Mouse (Mus musculus) hindbrain, embryonic 12.5 days (tissue): ENCODE data around the gene Ralgps2. TPM values are rescaled to one million over a fixed set of nuclear protein-coding genes. Genes with fewer than 3 reads are reported as not detected.

Experiments used
- ATAC-seq: fragments of 200-750 bp; cut with Nextera tagmentation; 2 replicates; pipeline ENCODE4 v1.8.0; 2017; ENCODE audit warnings: moderate TSS enrichment; ENCODE audit not compliant: low FRiP score
- H3K27ac ChIP-seq: fragments of 300-500 bp; sonication (generic); 2 replicates; pipeline ENCODE4 v1.5.1; 2016; ENCODE audit warnings: mild to moderate bottlenecking
- H3K27me3 ChIP-seq: fragments of 300-500 bp; sonication (generic); 2 replicates; pipeline ENCODE4 v1.6.1; 2016; ENCODE audit warnings: mild to moderate bottlenecking
- H3K36me3 ChIP-seq: fragments of 300-500 bp; sonication (generic); 2 replicates; pipeline ENCODE4 v1.6.1; 2016; ENCODE audit warnings: mild to moderate bottlenecking
- H3K4me1 ChIP-seq: fragments of 300-500 bp; sonication (generic); 2 replicates; pipeline ENCODE4 v1.6.1; 2016
- H3K4me2 ChIP-seq: fragments of 300-500 bp; sonication (generic); replicated peaks from 2 replicates; pipeline ENCODE4 v1.6.1; 2016; ENCODE audit warnings: mild to moderate bottlenecking
- H3K4me3 ChIP-seq: fragments of 300-500 bp; sonication (generic); 2 replicates; pipeline ENCODE4 v1.5.1; 2016; ENCODE audit warnings: mild to moderate bottlenecking
- H3K9ac ChIP-seq: fragments of 300-500 bp; sonication (generic); 2 replicates; pipeline ENCODE4 v1.6.1; 2016; ENCODE audit warnings: mild to moderate bottlenecking, moderate library complexity
- H3K9me3 ChIP-seq: fragments of 300-500 bp; sonication (generic); replicated peaks from 2 replicates; pipeline ENCODE4 v1.6.1; 2016; ENCODE audit warnings: mild to moderate bottlenecking
- WGBS: fragments of 180-500 bp; shearing (Covaris S2); methylation state at CpG from one replicate; pipeline ENCODE4 v1.1.7; 2016; 5-methylcytosine and 5-hydroxymethylcytosine counted together
- polyA plus RNA-seq: library from polyadenylated mRNA; unstranded; fragments of >200 nt; fragmentation: Nextera tagmentation; extraction: Ambion mirVana; gene quantifications from 2 replicates; pipeline ENCODE4 v1.2.1, GENCODE M21; 2016

Gene Ralgps2
- polyA plus RNA-seq, 1 experiment from 2014 or later = 132 TPM

- no peak for ATAC-seq
- Histone ChIP-seq H3K4me3 (no peak overlapping the region), H3K9ac (no peak overlapping the region), H3K4me1 (peaks cover 14% of the 10 kb centered on the region), H3K27ac (no peak overlapping the region), H3K4me2 (no peak overlapping the region), H3K9me3 (no peaks in the 10 kb centered on the region), H3K27me3 (no peaks in the 10 kb centered on the region; the same call in 1 of the 2 replicates), H3K36me3 (no peaks in the 10 kb centered on the region)
- 83% methylated on average over 4 of the region's 4 CpGs for WGBS
Measured at GRCm38 (mm10) chr1:156775190-156775589, 164.2 kb downstream of the Ralgps2 start.

GRCm38 (mm10) chr1:156770845-156771244, 168.6 kb downstream of the Ralgps2 start:
- ATAC-seq = no peak
- WGBS = 95% methylated on average over 10 of the region's 10 CpGs

GRCm38 (mm10) chr1:156769621-156770297, 169.7 kb downstream of the Ralgps2 start:
- Histone ChIP-seq H3K27me3 (no peaks in the 10 kb centered on the region), H3K27ac (no peak overlapping the region), H3K4me1 (no peaks in the 10 kb centered on the region), H3K9ac (no peak overlapping the region), H3K4me2 (no peak overlapping the region), H3K36me3 (no peaks in the 10 kb centered on the region), H3K4me3 (no peak overlapping the region), H3K9me3 (peaks cover 22% of the 10 kb centered on the region)
- 79% methylated on average over 18 of the region's 18 CpGs for WGBS
- ATAC-seq = no peak

More at GRCm38 (mm10) chr1:156770845-156771244, 168.6 kb downstream of the Ralgps2 start:
- Histone ChIP-seq H3K9ac (no peak overlapping the region), H3K4me1 (no peaks in the 10 kb centered on the region), H3K9me3 (peaks cover 18% of the 10 kb centered on the region), H3K27me3 (no peaks in the 10 kb centered on the region), H3K27ac (no peak overlapping the region), H3K4me3 (no peak overlapping the region), H3K4me2 (no peak overlapping the region), H3K36me3 (no peaks in the 10 kb centered on the region)

- H3K27me3 ChIP-seq = no peaks in the 10 kb centered on the region
- no peak overlapping the region for H3K4me2 ChIP-seq
- ATAC-seq = no peak
- WGBS = 80% methylated on average over 5 of the region's 5 CpGs
- no peak overlapping the region for H3K27ac ChIP-seq
- no peak overlapping the region for H3K4me3 ChIP-seq
- H3K9ac ChIP-seq = no peak overlapping the region
- peaks cover 24% of the 10 kb centered on the region for H3K9me3 ChIP-seq
- no peaks in the 10 kb centered on the region for H3K36me3 ChIP-seq
- H3K4me1 ChIP-seq = no peaks in the 10 kb centered on the region
Measured at GRCm38 (mm10) chr1:156769163-156769562, 170.3 kb downstream of the Ralgps2 start.

GRCm38 (mm10) chr1:156765311-156765710, 174.1 kb downstream of the Ralgps2 start:
- 96% methylated on average over 3 of the region's 3 CpGs for WGBS
- no peak overlapping the region for H3K9ac ChIP-seq
- H3K36me3 ChIP-seq = no peaks in the 10 kb centered on the region
- no peak for ATAC-seq
- H3K4me2 ChIP-seq = no peak overlapping the region
- H3K27me3 ChIP-seq = no peaks in the 10 kb centered on the region
- no peak overlapping the region for H3K4me3 ChIP-seq
- H3K9me3 ChIP-seq = peaks cover 24% of the 10 kb centered on the region
- no peak overlapping the region for H3K27ac ChIP-seq
- H3K4me1 ChIP-seq = peaks cover 6% of the 10 kb centered on the region

GRCm38 (mm10) chr1:156764584-156764983, 174.8 kb downstream of the Ralgps2 start:
- 70% methylated on average over 6 of the region's 6 CpGs for WGBS
- H3K4me1 ChIP-seq = peaks cover 6% of the 10 kb centered on the region
- H3K27ac ChIP-seq = no peak overlapping the region
- no peak overlapping the region for H3K4me3 ChIP-seq
- peaks cover 24% of the 10 kb centered on the region for H3K9me3 ChIP-seq
- no peak for ATAC-seq
- H3K27me3 ChIP-seq = no peaks in the 10 kb centered on the region
- no peak overlapping the region for H3K9ac ChIP-seq
- no peaks in the 10 kb centered on the region for H3K36me3 ChIP-seq
- no peak overlapping the region for H3K4me2 ChIP-seq

- H3K4me2 ChIP-seq = no peak overlapping the region
- 90% methylated on average over 6 of the region's 6 CpGs for WGBS
- peaks cover 24% of the 10 kb centered on the region for H3K9me3 ChIP-seq
- no peak overlapping the region for H3K4me3 ChIP-seq
- no peak overlapping the region for H3K9ac ChIP-seq
- no peak overlapping the region for H3K27ac ChIP-seq
- no peaks in the 10 kb centered on the region for H3K27me3 ChIP-seq
- no peaks in the 10 kb centered on the region for H3K36me3 ChIP-seq
- H3K4me1 ChIP-seq = peaks cover 6% of the 10 kb centered on the region
- no peak for ATAC-seq
Measured at GRCm38 (mm10) chr1:156763280-156763679, 176.1 kb downstream of the Ralgps2 start.

GRCm38 (mm10) chr1:156761430-156761801, 178.0 kb downstream of the Ralgps2 start:
- no peak overlapping the region for H3K9ac ChIP-seq
- peak overlapping the region; percentile 12 for H3K27ac ChIP-seq
- H3K9me3 ChIP-seq = peaks cover 11% of the 10 kb centered on the region; the same call in 1 of the 2 replicates
- WGBS = 59% methylated on average over 10 of the region's 10 CpGs
- no peaks in the 10 kb centered on the region for H3K36me3 ChIP-seq
- peaks cover 8% of the 10 kb centered on the region for H3K4me1 ChIP-seq
- no peak for ATAC-seq
- no peak overlapping the region for H3K4me3 ChIP-seq
- no peak overlapping the region for H3K4me2 ChIP-seq
- no peaks in the 10 kb centered on the region for H3K27me3 ChIP-seq

- 61% methylated on average over 13 of the region's 13 CpGs for WGBS
- H3K4me1 ChIP-seq = peaks cover 8% of the 10 kb centered on the region
- peak overlapping the region; percentile 71 for H3K27ac ChIP-seq
- no peak overlapping the region for H3K9ac ChIP-seq
- H3K27me3 ChIP-seq = no peaks in the 10 kb centered on the region
- 0 out of 2 replicates have a peak, but pooled peaks have one; percentile 20 for ATAC-seq
- no peak overlapping the region for H3K4me3 ChIP-seq
- no peak overlapping the region for H3K4me2 ChIP-seq
- peaks cover 5% of the 10 kb centered on the region; the same call in 1 of the 2 replicates for H3K9me3 ChIP-seq
- H3K36me3 ChIP-seq = no peaks in the 10 kb centered on the region
Measured at GRCm38 (mm10) chr1:156760549-156761429, 178.6 kb downstream of the Ralgps2 start.

- no peak overlapping the region for H3K4me2 ChIP-seq
- H3K9ac ChIP-seq = no peak overlapping the region
- peaks cover 29% of the 10 kb centered on the region for H3K4me1 ChIP-seq
- no peak overlapping the region for H3K4me3 ChIP-seq
- ATAC-seq = no peak
- no peaks in the 10 kb centered on the region for H3K36me3 ChIP-seq
- WGBS = 17% methylated on average over 4 of the region's 4 CpGs
- H3K27ac ChIP-seq = no peak overlapping the region
- no peaks in the 10 kb centered on the region for H3K9me3 ChIP-seq
- H3K27me3 ChIP-seq = no peaks in the 10 kb centered on the region
Measured at GRCm38 (mm10) chr1:156758326-156758725, 181.1 kb downstream of the Ralgps2 start.

- Histone ChIP-seq H3K36me3 (no peaks in the 10 kb centered on the region), H3K9me3 (no peaks in the 10 kb centered on the region), H3K4me1 (peaks cover 41% of the 10 kb centered on the region), H3K4me3 (no peak overlapping the region), H3K27me3 (no peaks in the 10 kb centered on the region), H3K4me2 (peak overlapping the region; percentile 19), H3K9ac (no peak overlapping the region), H3K27ac (peak overlapping the region; percentile 87)
- ATAC-seq = peak; percentile 63
- 36% methylated on average over 15 of the region's 15 CpGs for WGBS
Measured at GRCm38 (mm10) chr1:156754608-156755413, 184.6 kb downstream of the Ralgps2 start.
